Mouse (Mus musculus): ENCODE data around the gene Olfr819. TPM values are rescaled to one million over a fixed set of nuclear protein-coding genes. Genes with fewer than 3 reads are reported as not detected.

Gene Olfr819
- total and polyA plus RNA-seq, 2 experiments from 2014 or later, result not detected

DNA sequence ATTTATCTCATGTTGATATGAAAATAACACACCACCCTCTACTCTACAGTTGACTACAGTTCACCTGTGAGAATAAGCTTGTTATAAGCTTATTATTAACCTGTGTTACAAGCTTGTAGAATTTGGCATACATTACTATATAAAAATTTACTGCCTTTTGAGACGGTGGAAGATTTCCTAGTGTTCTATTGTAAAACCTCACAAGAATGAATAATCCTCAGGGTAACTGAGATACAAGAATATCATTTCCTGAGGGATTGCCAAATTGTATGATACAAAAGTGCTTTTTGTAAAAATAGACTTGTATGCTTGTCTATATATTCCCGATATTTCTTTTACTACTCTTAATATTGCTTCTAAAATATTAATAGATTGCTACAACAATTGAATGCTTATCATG lies 18.1 kb downstream of the Olfr819 start, which contains the start of gene Olfr818:
Olfr818 (minus strand) TSS at position 101 of the 400 bp plus-strand sequence.
- WGBS, result 92% methylated on average over 2 of the region's 2 CpGs
- no peak for ATAC-seq

DNA sequence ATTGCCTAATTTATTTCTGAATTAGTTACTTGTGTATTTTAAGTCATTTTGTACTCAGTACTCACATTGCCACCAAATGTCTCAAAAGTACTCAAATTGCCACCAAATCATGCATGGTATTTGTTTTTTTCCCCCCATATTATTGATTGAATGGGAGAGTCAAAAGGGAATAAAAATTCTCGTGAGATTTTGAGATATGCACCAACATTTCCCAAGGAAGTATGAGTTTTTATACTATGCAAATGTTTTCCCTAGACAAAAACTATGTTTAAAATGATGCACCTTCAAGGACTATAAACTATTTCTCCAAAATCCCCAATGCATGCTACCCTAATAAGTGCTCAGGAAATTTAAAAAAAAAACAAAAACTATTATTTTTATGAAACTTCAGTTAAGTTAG lies 51.6 kb downstream of the Olfr819 start, which contains the start of gene Olfr816:
Olfr816 (minus strand) TSS at position 101 of the 400 bp plus-strand sequence.
- Histone ChIP-seq H3K27ac (ENCODE audit: low read depth, low read length) (no peak within 1 kb of the TSS), H3K9me3 (ENCODE audit: low read length) (no peaks in the 10 kb centered on the region), H3K4me2 (ENCODE audit: low read depth) (no peak within 1 kb of the TSS), H3K4me1 (ENCODE audit: insufficient read depth) (no peaks in the 10 kb centered on the region), H3K9ac (no peak within 1 kb of the TSS), H3K36me3 (ENCODE audit: insufficient read depth) (no peaks in the 10 kb centered on the region), H3K4me3 (ENCODE audit: low read depth, low read length) (no peak within 1 kb of the TSS), H3K27me3 (ENCODE audit: insufficient read depth, low read length) (no peaks in the 10 kb centered on the region)
- DNase-seq (no peak), ATAC-seq (no peak)
- WGBS, result 81% methylated on average over 1 of the region's 1 CpGs
- no peak for TF ChIP-seq CTCF (IDR thresholded peaks at IDR 0.05; ENCODE audit: low read depth)

More for the DNA sequence above, 18.1 kb downstream of the Olfr819 start, which contains the start of gene Olfr818:
- Histone ChIP-seq H3K9ac (no peak within 1 kb of the TSS), H3K27ac (ENCODE audit: low read depth, low read length) (no peak within 1 kb of the TSS), H3K4me3 (ENCODE audit: low read depth, low read length) (no peak within 1 kb of the TSS), H3K4me1 (ENCODE audit: insufficient read depth) (no peaks in the 10 kb centered on the region), H3K27me3 (ENCODE audit: insufficient read depth, low read length) (no peaks in the 10 kb centered on the region), H3K9me3 (ENCODE audit: low read length) (no peaks in the 10 kb centered on the region), H3K4me2 (ENCODE audit: low read depth) (no peak within 1 kb of the TSS), H3K36me3 (ENCODE audit: insufficient read depth) (no peaks in the 10 kb centered on the region)
- no peak for TF ChIP-seq CTCF (IDR thresholded peaks at IDR 0.05; ENCODE audit: low read depth)
- no peak for DNase-seq

Other genes starting within 250 kb of the Olfr819 start
- not detected in 2 replicates for gene Olfr805, start 237.9 kb downstream of the Olfr819 start, total RNA-seq (2014; rRNA removed)
- gene Olfr805, start 237.9 kb downstream of the Olfr819 start, polyA plus RNA-seq (2015; fragmentation: Nextera tagmentation; extraction: Ambion mirVana), result not detected in 2 replicates
- gene Olfr806, start 225.3 kb downstream of the Olfr819 start, total RNA-seq (2014; rRNA removed), result not detected in 2 replicates
- not detected in 2 replicates for gene Olfr806, start 225.3 kb downstream of the Olfr819 start, polyA plus RNA-seq (2015; fragmentation: Nextera tagmentation; extraction: Ambion mirVana)
- not detected in 2 replicates for gene Olfr807, start 209.5 kb downstream of the Olfr819 start, total RNA-seq (2014; rRNA removed)
- gene Olfr807, start 209.5 kb downstream of the Olfr819 start, polyA plus RNA-seq (2015; fragmentation: Nextera tagmentation; extraction: Ambion mirVana), result not detected in 2 replicates
- gene Olfr808, start 201.8 kb downstream of the Olfr819 start, total RNA-seq (2014; rRNA removed), result not detected in 2 replicates
- gene Olfr808, start 201.8 kb downstream of the Olfr819 start, polyA plus RNA-seq (2015; fragmentation: Nextera tagmentation; extraction: Ambion mirVana), result not detected in 2 replicates
- not detected in 2 replicates for gene Olfr809, start 192.6 kb downstream of the Olfr819 start, total RNA-seq (2014; rRNA removed)
- gene Olfr809, start 192.6 kb downstream of the Olfr819 start, polyA plus RNA-seq (2015; fragmentation: Nextera tagmentation; extraction: Ambion mirVana), result not detected in 2 replicates
- not detected in 2 replicates for gene Olfr810, start 172.3 kb downstream of the Olfr819 start, total RNA-seq (2014; rRNA removed)
- gene Olfr810, start 172.3 kb downstream of the Olfr819 start, polyA plus RNA-seq (2015; fragmentation: Nextera tagmentation; extraction: Ambion mirVana), result not detected in 2 replicates
- not detected in 2 replicates for gene Olfr811, start 162.9 kb downstream of the Olfr819 start, total RNA-seq (2014; rRNA removed)
- not detected in 2 replicates for gene Olfr811, start 162.9 kb downstream of the Olfr819 start, polyA plus RNA-seq (2015; fragmentation: Nextera tagmentation; extraction: Ambion mirVana)
- not detected in 2 replicates for gene Olfr812, start 121.2 kb downstream of the Olfr819 start, total RNA-seq (2014; rRNA removed)
- gene Olfr812, start 121.2 kb downstream of the Olfr819 start, polyA plus RNA-seq (2015; fragmentation: Nextera tagmentation; extraction: Ambion mirVana), result not detected in 2 replicates
- not detected in 2 replicates for gene Olfr813, start 111.9 kb downstream of the Olfr819 start, total RNA-seq (2014; rRNA removed)
- not detected in 2 replicates for gene Olfr813, start 111.9 kb downstream of the Olfr819 start, polyA plus RNA-seq (2015; fragmentation: Nextera tagmentation; extraction: Ambion mirVana)
- not detected in 2 replicates for gene Olfr814, start 87.4 kb downstream of the Olfr819 start, total RNA-seq (2014; rRNA removed)
- gene Olfr814, start 87.4 kb downstream of the Olfr819 start, polyA plus RNA-seq (2015; fragmentation: Nextera tagmentation; extraction: Ambion mirVana), result not detected in 2 replicates
- not detected in 2 replicates for gene Olfr815, start 61.4 kb downstream of the Olfr819 start, total RNA-seq (2014; rRNA removed)
- not detected in 2 replicates for gene Olfr815, start 61.4 kb downstream of the Olfr819 start, polyA plus RNA-seq (2015; fragmentation: Nextera tagmentation; extraction: Ambion mirVana)
- not detected in 2 replicates for gene Olfr816, start 51.7 kb downstream of the Olfr819 start, total RNA-seq (2014; rRNA removed)
- not detected in 2 replicates for gene Olfr816, start 51.7 kb downstream of the Olfr819 start, polyA plus RNA-seq (2015; fragmentation: Nextera tagmentation; extraction: Ambion mirVana)
- gene Olfr818, start 18.2 kb downstream of the Olfr819 start, total RNA-seq (2014; rRNA removed), result not detected in 2 replicates
- not detected in 2 replicates for gene Olfr818, start 18.2 kb downstream of the Olfr819 start, polyA plus RNA-seq (2015; fragmentation: Nextera tagmentation; extraction: Ambion mirVana)
- not detected in 2 replicates for gene Olfr247, start 8.9 kb upstream of the Olfr819 start, total RNA-seq (2014; rRNA removed)
- not detected in 2 replicates for gene Olfr247, start 8.9 kb upstream of the Olfr819 start, polyA plus RNA-seq (2015; fragmentation: Nextera tagmentation; extraction: Ambion mirVana)
- gene Gm10310, start 17.8 kb upstream of the Olfr819 start, total RNA-seq (2014; rRNA removed), result not detected in 2 replicates
- not detected in 2 replicates for gene Gm10310, start 17.8 kb upstream of the Olfr819 start, polyA plus RNA-seq (2015; fragmentation: Nextera tagmentation; extraction: Ambion mirVana)
- not detected in 2 replicates for gene Olfr820, start 45.4 kb upstream of the Olfr819 start, total RNA-seq (2014; rRNA removed)
- gene Olfr820, start 45.4 kb upstream of the Olfr819 start, polyA plus RNA-seq (2015; fragmentation: Nextera tagmentation; extraction: Ambion mirVana), result not detected in 2 replicates
- not detected in 2 replicates for gene Olfr821, start 63.1 kb upstream of the Olfr819 start, total RNA-seq (2014; rRNA removed)
- gene Olfr821, start 63.1 kb upstream of the Olfr819 start, polyA plus RNA-seq (2015; fragmentation: Nextera tagmentation; extraction: Ambion mirVana), result not detected in 2 replicates
- not detected in 2 replicates for gene Olfr822, start 103.9 kb upstream of the Olfr819 start, total RNA-seq (2014; rRNA removed)
- gene Olfr822, start 103.9 kb upstream of the Olfr819 start, polyA plus RNA-seq (2015; fragmentation: Nextera tagmentation; extraction: Ambion mirVana), result not detected in 2 replicates
- not detected in 2 replicates for gene Olfr823, start 148.1 kb upstream of the Olfr819 start, total RNA-seq (2014; rRNA removed)
- gene Olfr823, start 148.1 kb upstream of the Olfr819 start, polyA plus RNA-seq (2015; fragmentation: Nextera tagmentation; extraction: Ambion mirVana), result not detected in 2 replicates
- not detected in 2 replicates for gene Olfr824, start 162.7 kb upstream of the Olfr819 start, total RNA-seq (2014; rRNA removed)
- not detected in 2 replicates for gene Olfr824, start 162.7 kb upstream of the Olfr819 start, polyA plus RNA-seq (2015; fragmentation: Nextera tagmentation; extraction: Ambion mirVana)
- not detected in 2 replicates for gene Olfr825, start 199.5 kb upstream of the Olfr819 start, total RNA-seq (2014; rRNA removed)
- gene Olfr825, start 199.5 kb upstream of the Olfr819 start, polyA plus RNA-seq (2015; fragmentation: Nextera tagmentation; extraction: Ambion mirVana), result not detected in 2 replicates
- not detected in 2 replicates for gene Olfr826, start 216.9 kb upstream of the Olfr819 start, total RNA-seq (2014; rRNA removed)
- not detected in 2 replicates for gene Olfr826, start 216.9 kb upstream of the Olfr819 start, polyA plus RNA-seq (2015; fragmentation: Nextera tagmentation; extraction: Ambion mirVana)
- not detected in 2 replicates for gene Olfr827, start 247.1 kb upstream of the Olfr819 start, total RNA-seq (2014; rRNA removed)
- gene Olfr827, start 247.1 kb upstream of the Olfr819 start, polyA plus RNA-seq (2015; fragmentation: Nextera tagmentation; extraction: Ambion mirVana), result not detected in 2 replicates

Data from forebrain, postnatal 0 days (tissue).